Mouse (Mus musculus) embryonic facial prominence, embryonic 12.5 days (tissue): ENCODE measurements around the gene Ahcyl1. TPM values are rescaled to one million over a fixed set of nuclear protein-coding genes. Genes with fewer than 3 reads are reported as not detected.

Experiments used
- ATAC-seq: fragments of 200-750 bp; cut with Nextera tagmentation; 2 replicates; pipeline ENCODE4 v1.8.0; 2017; ENCODE audit not compliant: insufficient number of reproducible peaks, insufficient read depth, low FRiP score, low TSS enrichment
- H3K27ac ChIP-seq: fragments of 300-500 bp; sonication (generic); 2 replicates; pipeline ENCODE4 v1.5.1; 2016; ENCODE audit warnings: mild to moderate bottlenecking
- H3K27me3 ChIP-seq: fragments of 300-500 bp; sonication (generic); 2 replicates; pipeline ENCODE4 v1.6.1; 2016; ENCODE audit warnings: mild to moderate bottlenecking, moderate library complexity
- H3K36me3 ChIP-seq: fragments of 300-500 bp; sonication (generic); 2 replicates; pipeline ENCODE4 v1.6.1; 2016; ENCODE audit warnings: mild to moderate bottlenecking
- H3K4me1 ChIP-seq: fragments of 300-500 bp; sonication (generic); 2 replicates; pipeline ENCODE4 v1.6.1; 2016
- H3K4me2 ChIP-seq: fragments of 300-500 bp; sonication (generic); replicated peaks from 2 replicates; pipeline ENCODE4 v1.6.1; 2016; ENCODE audit warnings: mild to moderate bottlenecking, moderate library complexity
- H3K4me3 ChIP-seq: fragments of 300-500 bp; sonication (generic); 2 replicates; pipeline ENCODE4 v1.5.1; 2016; ENCODE audit warnings: mild to moderate bottlenecking
- H3K9ac ChIP-seq: fragments of 300-500 bp; sonication (generic); 2 replicates; pipeline ENCODE4 v1.6.1; 2016; ENCODE audit warnings: mild to moderate bottlenecking, moderate library complexity
- H3K9me3 ChIP-seq: fragments of 300-500 bp; sonication (generic); 2 replicates; pipeline ENCODE4 v1.6.1; 2016; ENCODE audit warnings: mild to moderate bottlenecking, moderate library complexity
- whole genome bisulfite sequencing: fragments of 180-500 bp; shearing (Covaris S2); methylation state at CpG from one replicate; pipeline ENCODE4 v1.1.7; 2016; 5-methylcytosine and 5-hydroxymethylcytosine counted together
- polyA plus RNA-seq: library from polyadenylated mRNA; unstranded; fragments of >200 nt; fragmentation: Nextera tagmentation; extraction: Ambion mirVana; gene quantifications from 2 replicates; pipeline ENCODE4 v1.2.1, GENCODE M21; 2016

Ahcyl1 gene
- polyA plus RNA-seq, 1 experiment from 2014 or later, result 119 TPM

GRCm38 (mm10) chr3:107701767-107702394 is 5.5 kb upstream of the Ahcyl1 start:
- H3K4me1 ChIP-seq, result no peaks in the 10 kb centered on the region
- no peak overlapping the region for H3K4me3 ChIP-seq
- no peaks in the 10 kb centered on the region for H3K9me3 ChIP-seq
- no peaks in the 10 kb centered on the region for H3K27me3 ChIP-seq
- no peaks in the 10 kb centered on the region for H3K36me3 ChIP-seq
- H3K4me2 ChIP-seq, result no peak overlapping the region
- ATAC-seq, result no peak
- H3K9ac ChIP-seq, result no peak overlapping the region
- no peak overlapping the region for H3K27ac ChIP-seq
- 81% methylated on average over 1 of the region's 1 CpGs for WGBS

DNA sequence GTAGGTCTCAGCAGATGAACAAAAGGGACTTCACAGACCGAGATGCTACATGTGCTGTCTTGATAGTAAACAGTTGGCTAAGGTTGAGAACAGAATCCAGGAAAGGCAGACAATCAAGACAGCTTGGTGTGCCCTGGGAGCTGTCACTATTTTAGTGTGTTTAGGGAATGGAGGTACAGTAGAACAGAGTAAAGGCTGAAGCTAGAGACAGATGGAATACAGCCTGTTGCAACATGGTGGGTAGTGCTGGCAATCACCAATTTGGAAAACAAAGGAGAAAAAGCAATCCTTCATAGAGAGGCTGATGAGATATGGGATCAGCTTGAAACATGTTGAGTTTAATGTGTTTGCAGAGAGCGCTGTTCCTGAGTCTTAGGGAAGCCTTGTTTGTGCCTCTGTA is 4.3 kb upstream of the Ahcyl1 start:
- 88% methylated on average over 2 of the region's 2 CpGs for WGBS
- ATAC-seq, result no peak
- no peak overlapping the region for H3K4me3 ChIP-seq

DNA sequence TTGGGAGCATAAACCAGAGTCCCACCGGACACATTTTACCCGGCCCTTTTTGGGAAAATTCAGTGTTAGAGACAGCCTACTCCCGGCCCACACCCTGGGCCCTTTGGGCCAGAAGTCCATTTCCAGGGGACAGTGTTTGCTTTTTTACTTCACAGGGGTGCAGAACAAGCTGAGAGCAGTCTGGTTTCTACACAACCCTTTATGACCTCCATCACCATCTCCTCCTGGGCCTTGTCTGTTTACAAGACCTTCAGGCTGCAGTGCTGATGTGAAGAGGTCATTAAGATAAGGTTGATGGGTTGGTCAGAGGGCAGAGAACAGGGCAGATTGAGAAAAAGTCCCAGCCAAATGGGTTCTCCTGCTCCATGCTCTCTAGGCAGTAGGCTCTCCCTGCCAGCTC is 550 bp upstream of the Ahcyl1 start:
- H3K27me3 ChIP-seq, result no peaks in the 10 kb centered on the region
- H3K9ac ChIP-seq, result no peak overlapping the region
- H3K4me2 ChIP-seq, result peak overlapping the region; percentile 88
- 49% methylated on average over 3 of the region's 3 CpGs for WGBS
- no peaks in the 10 kb centered on the region for H3K36me3 ChIP-seq
- no peaks in the 10 kb centered on the region for H3K9me3 ChIP-seq
- H3K4me3 ChIP-seq, result no peak overlapping the region
- peak; percentile 44; the same call in 1 of the 2 replicates for ATAC-seq
- H3K4me1 ChIP-seq, result peaks cover 17% of the 10 kb centered on the region
- no peak overlapping the region for H3K27ac ChIP-seq

More for the DNA sequence above, 4.3 kb upstream of the Ahcyl1 start:
- H3K9ac ChIP-seq, result no peak overlapping the region
- no peak overlapping the region for H3K27ac ChIP-seq
- H3K4me2 ChIP-seq, result no peak overlapping the region
- no peaks in the 10 kb centered on the region for H3K9me3 ChIP-seq
- H3K4me1 ChIP-seq, result no peaks in the 10 kb centered on the region
- no peaks in the 10 kb centered on the region for H3K27me3 ChIP-seq
- no peaks in the 10 kb centered on the region for H3K36me3 ChIP-seq

DNA sequence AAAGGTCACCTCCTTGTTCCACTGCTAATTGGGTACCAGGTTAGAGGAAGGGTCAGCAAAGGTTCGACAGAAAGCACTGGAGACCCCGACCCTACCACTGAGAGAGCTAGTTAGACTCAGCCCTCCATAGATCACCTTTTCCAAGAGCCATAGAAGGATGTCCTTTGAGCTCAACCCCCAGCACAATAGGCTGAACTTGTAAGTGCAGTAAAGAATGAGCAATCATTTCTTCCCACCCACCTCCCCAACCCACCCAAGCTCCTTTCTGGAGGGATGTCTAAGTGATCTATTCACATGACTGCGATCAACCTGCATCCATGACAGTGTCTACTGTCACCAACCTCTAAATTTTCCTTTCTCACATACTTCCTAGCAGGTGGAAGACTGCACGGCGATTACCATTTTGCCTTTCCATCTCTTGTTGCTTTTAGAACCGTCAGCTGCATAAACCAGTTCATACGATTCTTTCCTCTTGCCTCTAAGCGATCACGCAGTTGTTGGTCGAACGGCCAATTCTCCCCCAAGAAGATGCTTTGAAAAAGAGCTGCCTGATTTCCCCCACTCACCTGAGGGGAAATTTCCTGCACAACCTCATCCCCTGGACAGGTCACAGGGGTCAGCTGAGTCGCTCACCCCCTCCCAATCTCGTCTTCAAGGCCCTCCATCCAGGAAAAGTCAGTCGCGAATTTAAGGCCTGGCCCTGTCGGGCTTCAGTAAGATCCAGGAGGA is 977 bp downstream of the Ahcyl1 start:
- Histone ChIP-seq H3K4me2 (peak overlapping the region; percentile 88), H3K9ac (peak overlapping the region; percentile 94), H3K4me1 (peaks cover 28% of the 10 kb centered on the region), H3K27ac (peak overlapping the region; percentile 93), H3K9me3 (no peaks in the 10 kb centered on the region), H3K27me3 (no peaks in the 10 kb centered on the region), H3K36me3 (no peaks in the 10 kb centered on the region), H3K4me3 (peak overlapping the region; percentile 81)
- ATAC-seq, result no peak
- WGBS, result 5% methylated on average over 16 of the region's 16 CpGs

DNA sequence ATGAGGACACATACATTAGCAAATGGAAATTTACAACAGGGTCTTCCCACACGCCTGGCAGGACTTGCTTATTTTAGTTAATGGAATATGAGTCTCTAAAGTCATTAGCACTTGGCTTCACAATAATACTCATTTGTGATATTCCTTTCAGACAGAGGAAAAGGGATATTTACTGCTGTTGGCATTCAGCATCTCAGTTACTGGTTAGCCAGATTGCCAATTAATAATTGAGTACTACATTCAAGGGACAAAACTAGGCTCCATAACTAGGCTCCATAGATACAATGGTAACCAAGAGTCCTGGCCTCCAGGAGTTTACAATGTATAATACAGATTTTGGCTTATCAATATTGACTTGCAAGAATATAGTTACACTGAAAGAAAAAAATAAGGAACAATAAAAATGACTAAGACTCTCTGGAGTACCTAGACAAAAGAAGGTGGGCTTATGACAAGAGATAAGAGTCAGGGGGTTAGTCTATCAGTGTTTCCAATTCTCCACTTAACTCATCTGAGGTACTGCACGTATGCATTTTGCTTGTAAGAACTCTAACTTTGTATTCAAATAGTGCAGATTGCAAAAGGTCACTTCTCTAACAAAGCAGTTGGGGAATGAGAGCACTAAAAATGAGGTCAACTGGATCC is 2.0 kb downstream of the Ahcyl1 start:
- Histone ChIP-seq H3K27me3 (no peaks in the 10 kb centered on the region), H3K27ac (no peak overlapping the region), H3K4me3 (peak overlapping the region; percentile 81), H3K36me3 (no peaks in the 10 kb centered on the region), H3K9ac (peak overlapping the region; percentile 94; the same call in 1 of the 2 replicates), H3K9me3 (no peaks in the 10 kb centered on the region), H3K4me1 (peaks cover 32% of the 10 kb centered on the region), H3K4me2 (peak overlapping the region; percentile 88)
- ATAC-seq, result no peak
- WGBS, result 69% methylated on average over 2 of the region's 2 CpGs

- H3K4me1 ChIP-seq, result peaks cover 37% of the 10 kb centered on the region
- no peak for ATAC-seq
Measured at GRCm38 (mm10) chr3:107690366-107690765, 6.0 kb downstream of the Ahcyl1 start.

GRCm38 (mm10) chr3:107689245-107689644 is 7.1 kb downstream of the Ahcyl1 start:
- H3K36me3 ChIP-seq, result no peaks in the 10 kb centered on the region
- H3K4me2 ChIP-seq, result no peak overlapping the region
- H3K9ac ChIP-seq, result no peak overlapping the region
- peaks cover 32% of the 10 kb centered on the region for H3K4me1 ChIP-seq
- H3K27me3 ChIP-seq, result no peaks in the 10 kb centered on the region
- ATAC-seq, result no peak
- no peak overlapping the region for H3K4me3 ChIP-seq
- no peaks in the 10 kb centered on the region for H3K9me3 ChIP-seq
- no peak overlapping the region for H3K27ac ChIP-seq

More at GRCm38 (mm10) chr3:107690366-107690765, 6.0 kb downstream of the Ahcyl1 start:
- no peak overlapping the region for H3K4me3 ChIP-seq
- no peak overlapping the region for H3K9ac ChIP-seq
- no peaks in the 10 kb centered on the region for H3K9me3 ChIP-seq
- H3K27ac ChIP-seq, result no peak overlapping the region
- H3K4me2 ChIP-seq, result no peak overlapping the region
- no peaks in the 10 kb centered on the region for H3K36me3 ChIP-seq
- 68% methylated on average over 2 of the region's 2 CpGs for WGBS
- H3K27me3 ChIP-seq, result no peaks in the 10 kb centered on the region

- Histone ChIP-seq H3K4me3 (no peak overlapping the region), H3K27ac (no peak overlapping the region), H3K4me2 (no peak overlapping the region), H3K9ac (no peak overlapping the region), H3K36me3 (no peaks in the 10 kb centered on the region), H3K9me3 (no peaks in the 10 kb centered on the region), H3K4me1 (peaks cover 34% of the 10 kb centered on the region), H3K27me3 (no peaks in the 10 kb centered on the region)
- WGBS, result 84% methylated on average over 1 of the region's 1 CpGs
- ATAC-seq, result no peak
Measured at GRCm38 (mm10) chr3:107688236-107688635, 8.1 kb downstream of the Ahcyl1 start.

DNA sequence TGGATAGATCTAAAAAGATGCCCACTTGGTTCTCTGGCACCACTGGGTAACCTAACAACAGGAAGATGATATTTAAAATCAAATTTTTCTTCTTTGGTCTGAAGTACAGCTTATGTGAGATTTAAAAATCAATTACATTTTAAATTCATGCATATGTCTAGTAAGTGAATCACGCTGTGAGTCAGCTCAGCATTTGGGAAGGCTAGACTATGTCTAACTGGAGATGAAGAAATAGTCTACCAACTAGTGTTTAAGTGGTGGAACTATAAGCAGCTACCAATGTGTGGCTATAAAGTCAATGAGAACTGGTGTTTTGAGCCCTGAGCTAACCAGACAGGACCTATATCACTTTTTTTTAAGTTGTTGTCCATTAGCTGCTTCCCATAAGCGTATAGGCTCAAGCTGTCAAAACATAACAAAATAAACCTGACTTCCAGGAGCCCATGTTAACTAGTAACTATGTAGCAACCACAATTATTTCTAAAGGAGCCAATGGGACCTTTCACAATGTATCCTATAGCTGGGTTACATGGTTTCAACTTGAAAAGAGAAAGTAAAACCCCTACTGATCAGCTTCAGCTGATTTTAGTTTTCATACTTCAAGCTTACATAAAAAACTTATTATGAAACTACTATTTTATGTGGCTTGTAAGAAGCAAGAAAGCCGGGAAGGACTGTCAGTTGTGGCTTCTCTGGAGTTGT is 9.9 kb downstream of the Ahcyl1 start:
- ATAC-seq, result no peak
- Histone ChIP-seq H3K4me3 (no peak overlapping the region), H3K9ac (no peak overlapping the region), H3K9me3 (no peaks in the 10 kb centered on the region), H3K27me3 (no peaks in the 10 kb centered on the region), H3K4me2 (no peak overlapping the region), H3K27ac (no peak overlapping the region), H3K4me1 (peaks cover 38% of the 10 kb centered on the region), H3K36me3 (no peaks in the 10 kb centered on the region)
- WGBS, result 83% methylated on average over 3 of the region's 3 CpGs

- no peak overlapping the region for H3K9ac ChIP-seq
- no peak for ATAC-seq
- no peaks in the 10 kb centered on the region for H3K36me3 ChIP-seq
- H3K27me3 ChIP-seq, result no peaks in the 10 kb centered on the region
- no peak overlapping the region for H3K4me3 ChIP-seq
- H3K27ac ChIP-seq, result 0 out of 2 replicates have a peak overlapping the region, but pooled peaks have one; percentile 30
- no peak overlapping the region for H3K4me2 ChIP-seq
- no peaks in the 10 kb centered on the region for H3K9me3 ChIP-seq
- WGBS, result 82% methylated on average over 2 of the region's 2 CpGs
- peaks cover 38% of the 10 kb centered on the region for H3K4me1 ChIP-seq
Measured at GRCm38 (mm10) chr3:107685652-107686051, 10.7 kb downstream of the Ahcyl1 start.

DNA sequence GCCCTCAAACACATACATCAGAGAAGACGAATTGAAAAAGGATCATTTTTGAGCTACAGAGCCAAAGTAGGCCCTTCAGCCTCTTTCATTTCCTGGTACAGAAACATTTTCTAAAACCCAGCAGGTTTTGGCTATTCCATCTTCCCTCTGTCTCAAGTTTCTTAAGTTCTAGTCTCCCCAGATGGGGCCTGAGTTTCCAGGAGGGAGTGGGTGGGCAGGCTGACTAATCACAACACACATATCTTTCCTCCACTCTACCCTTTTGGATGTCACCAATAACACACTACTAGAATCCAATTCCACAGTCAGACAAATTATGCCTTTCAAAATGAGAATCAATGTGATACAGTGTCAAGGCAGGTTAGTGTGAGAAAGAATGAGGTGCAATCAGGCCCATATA is 12.8 kb downstream of the Ahcyl1 start:
- ATAC-seq, result no peak
- Histone ChIP-seq H3K36me3 (no peaks in the 10 kb centered on the region), H3K27ac (no peak overlapping the region), H3K4me1 (peaks cover 40% of the 10 kb centered on the region), H3K9me3 (no peaks in the 10 kb centered on the region), H3K27me3 (no peaks in the 10 kb centered on the region), H3K9ac (no peak overlapping the region), H3K4me2 (no peak overlapping the region), H3K4me3 (no peak overlapping the region)
- WGBS, result 73% methylated on average over 1 of the region's 1 CpGs
